In genomic region chr19:59590021-59590420, GRCm38 (mm10) we compare ENCODE assay signal across 21 mouse cellular contexts.
DNase-seq lines count a peak whose midpoint lies in the region; ATAC-seq and TF ChIP-seq lines count a peak whose summit lies in the region.
"Had no signal": no experiment of that assay in that cellular context is flagged by ENCODE, and none has a peak within 500 bp of the region (broad histone marks: within the 10 kb centered on the region; RNA-seq: fewer than 3 reads in every experiment).

No protein-coding gene starts in this region.

- no peak overlapping the region for H3K4me2 ChIP-seq in stomach, postnatal 0 days (replicated peaks; ENCODE audit: low read depth)
- H3K4me2 ChIP-seq: embryonic facial prominence, embryonic 12.5 days; forebrain, embryonic 13.5 days; heart, embryonic 13.5 days; hindbrain, embryonic 12.5 days had no signal

- no peak for TF ChIP-seq EP300 in stomach, postnatal 0 days (optimal IDR thresholded peaks at IDR 0.05)

- no peak overlapping the region for H3K4me3 ChIP-seq in stomach, postnatal 0 days (ENCODE audit: low read depth, low read length)
- H3K4me3 ChIP-seq: embryonic facial prominence, embryonic 12.5 days; forebrain, embryonic 13.5 days; gastrocnemius, adult 2 months; heart, embryonic 13.5 days; hindbrain, embryonic 12.5 days had no signal

- H3K27ac ChIP-seq in stomach, postnatal 0 days (replicated peaks): no peak overlapping the region
- H3K27ac ChIP-seq: embryonic facial prominence, embryonic 12.5 days; forebrain, embryonic 13.5 days; gastrocnemius, adult 2 months; heart, embryonic 13.5 days; hindbrain, embryonic 12.5 days had no signal

- no peaks in the 10 kb centered on the region for H3K36me3 ChIP-seq in stomach, postnatal 0 days (ENCODE audit: control insufficient read depth, insufficient read depth, low read length)
- H3K36me3 ChIP-seq: embryonic facial prominence, embryonic 12.5 days; heart, embryonic 13.5 days; hindbrain, embryonic 12.5 days had no signal

- intact Hi-C loops in left cerebral cortex, postnatal 14 days (cut with DNase I): no loop called here

- TF ChIP-seq CTCF in stomach, postnatal 0 days (IDR thresholded peaks at IDR 0.05; ENCODE audit: low read depth): no peak

- H3K9ac ChIP-seq in stomach, postnatal 0 days (ENCODE audit: low read length): no peak overlapping the region
- H3K9ac ChIP-seq: embryonic facial prominence, embryonic 12.5 days; forebrain, embryonic 13.5 days; forebrain, postnatal 0 days; heart, embryonic 13.5 days; hindbrain, embryonic 12.5 days had no signal

- WGBS in stomach, postnatal 0 days: 88% methylated on average over 3 of the region's 3 CpGs

- no peaks in the 10 kb centered on the region for H3K9me3 ChIP-seq in stomach, postnatal 0 days (ENCODE audit: control insufficient read depth, low read length)
- H3K9me3 ChIP-seq: embryonic facial prominence, embryonic 12.5 days; forebrain, embryonic 13.5 days; heart, embryonic 13.5 days; hindbrain, embryonic 12.5 days had no signal

- H3K4me1 ChIP-seq in stomach, postnatal 0 days (replicated peaks; ENCODE audit: control insufficient read depth, insufficient read depth): no peaks in the 10 kb centered on the region

- DNase-seq in adrenal gland, postnatal 36 days: peak; percentile 36 to 37
- DNase-seq in adrenal gland, postnatal 10 days: no peak
- peak; percentile 11 for DNase-seq in testis, postnatal 10 days (ENCODE audit: low spot score)
- DNase-seq in testis, postnatal 14 days (ENCODE audit: low spot score): no peak
- DNase-seq in NIH3T3 (ENCODE audit: low read depth): peak; percentile 81
- DNase-seq in stomach, postnatal 0 days (ENCODE audit: low spot score): no peak
- no peak for DNase-seq in left cerebral cortex, postnatal 14 days (ENCODE audit: low spot score in 2 of 2)
- DNase-seq: adrenal gland, adult 8-10 months; cerebellum, adult 11-12 months; cerebellum, adult 9-10 months; cerebellum, postnatal 25 days; forebrain, postnatal 0 days; gastrocnemius, adult 2 months; gastrocnemius, postnatal 25 days; heart, postnatal 4 days; kidney, adult 9 months had no signal

- no peak for ATAC-seq in stomach, postnatal 0 days (ENCODE audit: low FRiP score, low TSS enrichment)
- ATAC-seq: forebrain, embryonic 13.5 days; forebrain, postnatal 0 days; intestine, embryonic 16.5 days had no signal

- no peaks in the 10 kb centered on the region for H3K27me3 ChIP-seq in stomach, postnatal 0 days (ENCODE audit: control insufficient read depth, insufficient read depth, low read length)
- H3K27me3 ChIP-seq: embryonic facial prominence, embryonic 12.5 days; heart, embryonic 13.5 days had no signal

Comparison
In these comparisons a context has a peak if more than half of its experiments do, and no peak if none do; other contexts are left out.
1. DNase-seq: peak in adrenal gland, postnatal 36 days (2 of 2), testis, postnatal 10 days (single experiment) and NIH3T3 (single experiment); none in adrenal gland, postnatal 10 days (single experiment), testis, postnatal 14 days (single experiment), stomach, postnatal 0 days (single experiment) and left cerebral cortex, postnatal 14 days (0 of 2).